In genomic region chr9:64172145-64172815, GRCm38 (mm10) we compare ENCODE assay signal across 8 mouse cellular contexts. TPM values are rescaled to one million over a fixed set of nuclear protein-coding genes. Genes with fewer than 3 reads are reported as not detected.
DNase-seq lines count a peak whose midpoint lies in the region; ATAC-seq and TF ChIP-seq lines count a peak whose summit lies in the region.

No protein-coding gene starts in this region.

- no peak overlapping the region for H3K27ac ChIP-seq in liver, adult 2 months (replicated peaks; ENCODE audit: insufficient read depth, low read depth, low read length)
- peak overlapping the region; percentile 93 for H3K27ac ChIP-seq in embryonic facial prominence, embryonic 12.5 days
- peak overlapping the region; percentile 57; the same call in 1 of the 2 replicates for H3K27ac ChIP-seq in intestine, postnatal 0 days (ENCODE audit: low read depth, low read length)
- peak overlapping the region; percentile 92 for H3K27ac ChIP-seq in neural tube, embryonic 15.5 days (replicated peaks)

- no peaks in the 10 kb centered on the region; the same call in 1 of the 2 replicates for H3K79me2 ChIP-seq in liver, adult 2 months (ENCODE audit: control insufficient read depth, insufficient read depth, low read length)

- DNase-seq in liver, adult 2 months (ENCODE audit: extremely low read depth, low read depth, low spot score) = no peak
- DNase-seq in liver (no peak), adipocyte (ENCODE audit: low spot score) (no peak)
- DNase-seq in right cerebral cortex, postnatal 25 days = no peak
- no peak for DNase-seq in urinary bladder, postnatal 25 days (ENCODE audit: low spot score)

- H3K4me2 ChIP-seq in embryonic facial prominence, embryonic 12.5 days (replicated peaks) = peak overlapping the region; percentile 83
- H3K4me2 ChIP-seq in intestine, postnatal 0 days (replicated peaks; ENCODE audit: low read depth) = peak overlapping the region; percentile 76
- H3K4me2 ChIP-seq in neural tube, embryonic 15.5 days = peak overlapping the region; percentile 91

- no peak for TF ChIP-seq POLR2A in liver, adult 2 months (IDR thresholded peaks at IDR 0.05; ENCODE audit: extremely low read depth, insufficient read depth, low read length)

- peak overlapping the region; percentile 73 for H3K9ac ChIP-seq in liver, adult 2 months (ENCODE audit: low read depth, low read length)
- peak overlapping the region; percentile 88 for H3K9ac ChIP-seq in embryonic facial prominence, embryonic 12.5 days
- H3K9ac ChIP-seq in intestine, postnatal 0 days (ENCODE audit: low read depth, low read length) = peak overlapping the region; percentile 93
- peak overlapping the region; percentile 94 for H3K9ac ChIP-seq in neural tube, embryonic 15.5 days (replicated peaks)

- 6% methylated on average over 18 of the region's 18 CpGs for WGBS in liver, adult 2 months
- 3% methylated on average over 18 of the region's 18 CpGs for WGBS in embryonic facial prominence, embryonic 12.5 days
- WGBS in intestine, postnatal 0 days = 2% methylated on average over 18 of the region's 18 CpGs
- 2% methylated on average over 18 of the region's 18 CpGs for WGBS in neural tube, embryonic 15.5 days

- peaks cover 24% of the 10 kb centered on the region for H3K36me3 ChIP-seq in liver, adult 2 months (ENCODE audit: control insufficient read depth, insufficient read depth, low read length)
- peaks cover 27% of the 10 kb centered on the region for H3K36me3 ChIP-seq in embryonic facial prominence, embryonic 12.5 days
- peaks cover 23% of the 10 kb centered on the region for H3K36me3 ChIP-seq in intestine, postnatal 0 days (ENCODE audit: control insufficient read depth, insufficient read depth)
- peaks cover 26% of the 10 kb centered on the region for H3K36me3 ChIP-seq in neural tube, embryonic 15.5 days

- no peaks in the 10 kb centered on the region for H3K27me3 ChIP-seq in liver, adult 2 months (ENCODE audit: control insufficient read depth, insufficient read depth, low read length)
- no peaks in the 10 kb centered on the region for H3K27me3 ChIP-seq in embryonic facial prominence, embryonic 12.5 days
- no peaks in the 10 kb centered on the region for H3K27me3 ChIP-seq in intestine, postnatal 0 days (replicated peaks; ENCODE audit: control insufficient read depth, insufficient read depth, low read length)
- H3K27me3 ChIP-seq in neural tube, embryonic 15.5 days (replicated peaks) = no peaks in the 10 kb centered on the region

- H3K4me1 ChIP-seq in liver, adult 2 months (ENCODE audit: control insufficient read depth, insufficient read depth, low read length) = peaks cover 6% of the 10 kb centered on the region
- H3K4me1 ChIP-seq in embryonic facial prominence, embryonic 12.5 days = peaks cover 14% of the 10 kb centered on the region
- no peaks in the 10 kb centered on the region; the same call in 1 of the 2 replicates for H3K4me1 ChIP-seq in intestine, postnatal 0 days (replicated peaks; ENCODE audit: control insufficient read depth, insufficient read depth, low read length)
- H3K4me1 ChIP-seq in neural tube, embryonic 15.5 days = peaks cover 23% of the 10 kb centered on the region

- no peaks in the 10 kb centered on the region for H3K9me3 ChIP-seq in embryonic facial prominence, embryonic 12.5 days
- H3K9me3 ChIP-seq in intestine, postnatal 0 days (ENCODE audit: control insufficient read depth) = no peaks in the 10 kb centered on the region
- no peaks in the 10 kb centered on the region for H3K9me3 ChIP-seq in neural tube, embryonic 15.5 days (replicated peaks)

- peak overlapping the region; percentile 67 for H3K4me3 ChIP-seq in liver, adult 2 months (ENCODE audit: insufficient read depth, low read depth, low read length)
- H3K4me3 ChIP-seq in embryonic facial prominence, embryonic 12.5 days = peak overlapping the region; percentile 94
- peak overlapping the region; percentile 98 for H3K4me3 ChIP-seq in intestine, postnatal 0 days (ENCODE audit: low read depth, low read length)
- H3K4me3 ChIP-seq in neural tube, embryonic 15.5 days (replicated peaks) = peak overlapping the region; percentile 98

- TF ChIP-seq CTCF in liver, adult 2 months (IDR thresholded peaks at IDR 0.05; ENCODE audit: low read depth, low read length) = no peak
- TF ChIP-seq CTCF in intestine, postnatal 0 days (IDR thresholded peaks at IDR 0.05; ENCODE audit: low read depth) = 0 out of 2 replicates have a peak, but pooled peaks have one; percentile 23

- ATAC-seq in embryonic facial prominence, embryonic 12.5 days (ENCODE audit: insufficient number of reproducible peaks, insufficient read depth, low FRiP score, low TSS enrichment) = 0 out of 2 replicates have a peak, but pooled peaks have one; percentile 41
- ATAC-seq in intestine, postnatal 0 days = peak; percentile 28; the same call in 1 of the 2 replicates
- ATAC-seq in neural tube, embryonic 15.5 days (ENCODE audit: low FRiP score) = peak; percentile 33

RNA-seq across cellular contexts. Expression of gene Zwilch, which starts 0.6 kb away (rescaled TPM):
- total RNA-seq in liver, adult 2 months (2014; rRNA removed) = 0.94 and 1.6 TPM in 2 replicates
- polyA plus RNA-seq in liver, adult 2 months (2012; rRNA removed) = 0.12 and 0.25 TPM in 2 replicates
- 24.4 and 27.8 TPM in 2 replicates for polyA plus RNA-seq in embryonic facial prominence, embryonic 12.5 days (2016; fragmentation: Nextera tagmentation; extraction: Ambion mirVana)
- 3.0 and 4.1 TPM in 2 replicates for polyA plus RNA-seq in intestine, postnatal 0 days (2015; fragmentation: Nextera tagmentation; extraction: Ambion mirVana)
- 6.0 and 8.1 TPM in 2 replicates for polyA plus RNA-seq in neural tube, embryonic 15.5 days (2015; fragmentation: Nextera tagmentation; extraction: Ambion mirVana)

RNA-seq across cellular contexts. Expression of gene Rpl4, which starts 0.9 kb away (rescaled TPM):
- total RNA-seq in liver, adult 2 months (2014; rRNA removed) = 401 and 408 TPM in 2 replicates
- polyA plus RNA-seq in liver, adult 2 months (2012; rRNA removed) = 250 and 270 TPM in 2 replicates
- 1,066 and 1,135 TPM in 2 replicates for polyA plus RNA-seq in embryonic facial prominence, embryonic 12.5 days (2016; fragmentation: Nextera tagmentation; extraction: Ambion mirVana)
- 575 and 580 TPM in 2 replicates for polyA plus RNA-seq in intestine, postnatal 0 days (2015; fragmentation: Nextera tagmentation; extraction: Ambion mirVana)
- polyA plus RNA-seq in neural tube, embryonic 15.5 days (2015; fragmentation: Nextera tagmentation; extraction: Ambion mirVana) = 564 and 746 TPM in 2 replicates

RNA-seq across cellular contexts. Expression of gene Snapc5, which starts 6.8 kb away (rescaled TPM):
- 11.2 and 13.9 TPM in 2 replicates for total RNA-seq in liver, adult 2 months (2014; rRNA removed)
- polyA plus RNA-seq in liver, adult 2 months (2012; rRNA removed) = 5.6 and 7.3 TPM in 2 replicates
- polyA plus RNA-seq in embryonic facial prominence, embryonic 12.5 days (2016; fragmentation: Nextera tagmentation; extraction: Ambion mirVana) = 28.9 and 29.5 TPM in 2 replicates
- 32.9 and 36.7 TPM in 2 replicates for polyA plus RNA-seq in intestine, postnatal 0 days (2015; fragmentation: Nextera tagmentation; extraction: Ambion mirVana)
- polyA plus RNA-seq in neural tube, embryonic 15.5 days (2015; fragmentation: Nextera tagmentation; extraction: Ambion mirVana) = 34.9 and 37.1 TPM in 2 replicates

RNA-seq across cellular contexts. Expression of gene Lctl, which starts 55.3 kb away (rescaled TPM):
- total RNA-seq in liver, adult 2 months (2014; rRNA removed) = not detected in 2 replicates
- polyA plus RNA-seq in liver, adult 2 months (2012; rRNA removed) = not detected in 2 replicates
- polyA plus RNA-seq in embryonic facial prominence, embryonic 12.5 days (2016; fragmentation: Nextera tagmentation; extraction: Ambion mirVana) = not detected in 2 replicates
- polyA plus RNA-seq in intestine, postnatal 0 days (2015; fragmentation: Nextera tagmentation; extraction: Ambion mirVana) = 0.09 and 0.22 TPM in 2 replicates
- not detected in 2 replicates for polyA plus RNA-seq in neural tube, embryonic 15.5 days (2015; fragmentation: Nextera tagmentation; extraction: Ambion mirVana)
